Mouse (Mus musculus) midbrain, embryonic 13.5 days (tissue): ENCODE measurements around the gene Nmur1. TPM values are rescaled to one million over a fixed set of nuclear protein-coding genes. Genes with fewer than 3 reads are reported as not detected.
"Not testable (repeated sequence)": the region's sequence is repeated elsewhere in the genome, so short reads cannot be mapped to it uniquely, and the experiment has no call there.

Experiments used
- ATAC-seq: fragments of 200-750 bp; cut with Nextera tagmentation; 2 replicates; pipeline ENCODE4 v1.8.0; 2017; ENCODE audit warnings: mild to moderate bottlenecking, moderate TSS enrichment, moderate library complexity
- H3K27ac ChIP-seq: fragments of 300-500 bp; sonication (generic); 2 replicates; pipeline ENCODE4 v1.5.1; 2015; ENCODE audit warnings: inconsistent platforms, mild to moderate bottlenecking, moderate library complexity
- H3K27me3 ChIP-seq: fragments of 300-500 bp; sonication (generic); 2 replicates; pipeline ENCODE4 v1.6.1; 2015; ENCODE audit warnings: mild to moderate bottlenecking, inconsistent platforms
- H3K36me3 ChIP-seq: fragments of 300-500 bp; sonication (generic); 2 replicates; pipeline ENCODE4 v1.6.1; 2015; ENCODE audit warnings: mild to moderate bottlenecking, inconsistent platforms
- H3K4me1 ChIP-seq: fragments of 300-500 bp; sonication (generic); replicated peaks from 2 replicates; pipeline ENCODE4 v1.6.1; 2015; ENCODE audit warnings: inconsistent platforms
- H3K4me2 ChIP-seq: fragments of 300-500 bp; sonication (generic); replicated peaks from 2 replicates; pipeline ENCODE4 v1.6.1; 2015; ENCODE audit warnings: moderate library complexity, mild to moderate bottlenecking, inconsistent platforms
- H3K4me3 ChIP-seq: fragments of 300-500 bp; sonication (generic); replicated peaks from 2 replicates; pipeline ENCODE4 v1.5.1; 2015; ENCODE audit warnings: mild to moderate bottlenecking, inconsistent platforms
- H3K9ac ChIP-seq: fragments of 300-500 bp; sonication (generic); replicated peaks from 2 replicates; pipeline ENCODE4 v1.6.1; 2015; ENCODE audit warnings: mild to moderate bottlenecking, inconsistent platforms
- H3K9me3 ChIP-seq: fragments of 300-500 bp; sonication (generic); 2 replicates; pipeline ENCODE4 v1.6.1; 2016; ENCODE audit warnings: mild to moderate bottlenecking, inconsistent platforms
- WGBS: fragments of 180-500 bp; shearing (Covaris S2); methylation state at CpG from one replicate; pipeline ENCODE4 v1.1.7; 2015; 5-methylcytosine and 5-hydroxymethylcytosine counted together
- polyA plus RNA-seq: library from polyadenylated mRNA; unstranded; fragments of >200 nt; fragmentation: Nextera tagmentation; extraction: Ambion mirVana; gene quantifications from 2 replicates; pipeline ENCODE4 v1.2.1, GENCODE M21; 2015

Nmur1 gene
- polyA plus RNA-seq, 1 experiment from 2014 or later = not detected

- Histone ChIP-seq H3K36me3 (peaks cover 82% of the 10 kb centered on the region), H3K4me2 (no peak overlapping the region), H3K9me3 (no peaks in the 10 kb centered on the region), H3K27me3 (no peaks in the 10 kb centered on the region), H3K27ac (no peak overlapping the region), H3K4me3 (no peak overlapping the region), H3K4me1 (no peaks in the 10 kb centered on the region), H3K9ac (no peak overlapping the region)
- 93% methylated on average over 3 of the region's 3 CpGs for WGBS
- ATAC-seq = no peak
Measured at GRCm38 (mm10) chr1:86349201-86349600, 76.8 kb downstream of the Nmur1 start.

- Histone ChIP-seq H3K4me2 (no peak overlapping the region), H3K9me3 (no peaks in the 10 kb centered on the region), H3K36me3 (peaks cover 78% of the 10 kb centered on the region), H3K4me1 (no peaks in the 10 kb centered on the region), H3K27me3 (no peaks in the 10 kb centered on the region), H3K9ac (no peak overlapping the region), H3K4me3 (no peak overlapping the region), H3K27ac (no peak overlapping the region)
- WGBS = 76% methylated on average over 4 of the region's 4 CpGs
- no peak for ATAC-seq
Measured at GRCm38 (mm10) chr1:86348801-86349200, 77.2 kb downstream of the Nmur1 start.

- Histone ChIP-seq H3K9me3 (no peaks in the 10 kb centered on the region), H3K4me3 (no peak overlapping the region), H3K9ac (no peak overlapping the region), H3K4me2 (no peak overlapping the region), H3K4me1 (no peaks in the 10 kb centered on the region), H3K27ac (no peak overlapping the region), H3K36me3 (peaks cover 71% of the 10 kb centered on the region), H3K27me3 (no peaks in the 10 kb centered on the region)
- no peak for ATAC-seq
- 64% methylated on average over 1 of the region's 1 CpGs for WGBS
Measured at GRCm38 (mm10) chr1:86348083-86348482, 77.9 kb downstream of the Nmur1 start.

- 55% methylated on average over 1 of the region's 1 CpGs for WGBS
- peaks cover 69% of the 10 kb centered on the region for H3K36me3 ChIP-seq
- ATAC-seq = no peak
Measured at GRCm38 (mm10) chr1:86347716-86348045, 78.3 kb downstream of the Nmur1 start.

GRCm38 (mm10) chr1:86346851-86347715 lies 78.9 kb downstream of the Nmur1 start:
- 80% methylated on average over 3 of the region's 3 CpGs for WGBS
- no peaks in the 10 kb centered on the region for H3K9me3 ChIP-seq
- no peak overlapping the region for H3K4me3 ChIP-seq
- no peak overlapping the region for H3K27ac ChIP-seq
- ATAC-seq = no peak
- H3K36me3 ChIP-seq = peaks cover 63% of the 10 kb centered on the region
- H3K9ac ChIP-seq = no peak overlapping the region
- H3K4me1 ChIP-seq = no peaks in the 10 kb centered on the region
- H3K27me3 ChIP-seq = no peaks in the 10 kb centered on the region
- H3K4me2 ChIP-seq = no peak overlapping the region

More at GRCm38 (mm10) chr1:86347716-86348045, 78.3 kb downstream of the Nmur1 start:
- no peaks in the 10 kb centered on the region for H3K9me3 ChIP-seq
- H3K9ac ChIP-seq = no peak overlapping the region
- H3K27me3 ChIP-seq = no peaks in the 10 kb centered on the region
- H3K4me2 ChIP-seq = no peak overlapping the region
- H3K4me3 ChIP-seq = no peak overlapping the region
- no peak overlapping the region for H3K27ac ChIP-seq
- H3K4me1 ChIP-seq = no peaks in the 10 kb centered on the region

GRCm38 (mm10) chr1:86345956-86346355 lies 80.1 kb downstream of the Nmur1 start:
- 97% methylated on average over 4 of the region's 4 CpGs for WGBS
- H3K4me3 ChIP-seq = no peak overlapping the region
- H3K27me3 ChIP-seq = no peaks in the 10 kb centered on the region
- H3K9ac ChIP-seq = no peak overlapping the region
- ATAC-seq = no peak
- no peak overlapping the region for H3K4me2 ChIP-seq
- peaks cover 52% of the 10 kb centered on the region for H3K36me3 ChIP-seq
- no peaks in the 10 kb centered on the region for H3K9me3 ChIP-seq
- H3K4me1 ChIP-seq = no peaks in the 10 kb centered on the region
- no peak overlapping the region for H3K27ac ChIP-seq

GRCm38 (mm10) chr1:86345069-86345468 lies 81.0 kb downstream of the Nmur1 start:
- H3K4me2 ChIP-seq = no peak overlapping the region
- no peak overlapping the region for H3K27ac ChIP-seq
- no peak overlapping the region for H3K9ac ChIP-seq
- H3K27me3 ChIP-seq = no peaks in the 10 kb centered on the region
- H3K4me3 ChIP-seq = no peak overlapping the region
- peaks cover 43% of the 10 kb centered on the region for H3K36me3 ChIP-seq
- no peaks in the 10 kb centered on the region for H3K4me1 ChIP-seq
- no peaks in the 10 kb centered on the region for H3K9me3 ChIP-seq
- WGBS = 94% methylated on average over 4 of the region's 4 CpGs
- ATAC-seq = no peak

GRCm38 (mm10) chr1:86343969-86344861 lies 81.8 kb downstream of the Nmur1 start:
- 82% methylated on average over 4 of the region's 4 CpGs for WGBS
- Histone ChIP-seq H3K4me1 (no peaks in the 10 kb centered on the region), H3K4me2 (no peak overlapping the region), H3K27ac (no peak overlapping the region), H3K9me3 (no peaks in the 10 kb centered on the region), H3K27me3 (no peaks in the 10 kb centered on the region), H3K36me3 (peaks cover 34% of the 10 kb centered on the region), H3K9ac (no peak overlapping the region), H3K4me3 (no peak overlapping the region)
- no peak for ATAC-seq

GRCm38 (mm10) chr1:86343087-86343645 lies 82.9 kb downstream of the Nmur1 start:
- no peak overlapping the region for H3K4me2 ChIP-seq
- no peak for ATAC-seq
- H3K4me1 ChIP-seq = no peaks in the 10 kb centered on the region
- no peak overlapping the region for H3K27ac ChIP-seq
- H3K9me3 ChIP-seq = no peaks in the 10 kb centered on the region
- WGBS = 100% methylated on average over 1 of the region's 1 CpGs
- peaks cover 24% of the 10 kb centered on the region for H3K36me3 ChIP-seq
- no peak overlapping the region for H3K4me3 ChIP-seq
- H3K27me3 ChIP-seq = no peaks in the 10 kb centered on the region
- no peak overlapping the region for H3K9ac ChIP-seq

GRCm38 (mm10) chr1:86342371-86342770 lies 83.7 kb downstream of the Nmur1 start:
- Histone ChIP-seq H3K9ac (no peak overlapping the region), H3K27ac (no peak overlapping the region), H3K4me3 (no peak overlapping the region), H3K4me2 (no peak overlapping the region), H3K36me3 (peaks cover 17% of the 10 kb centered on the region), H3K9me3 (no peaks in the 10 kb centered on the region), H3K4me1 (no peaks in the 10 kb centered on the region), H3K27me3 (no peaks in the 10 kb centered on the region)
- ATAC-seq = no peak
- WGBS = 90% methylated on average over 2 of the region's 2 CpGs

- H3K4me3 ChIP-seq, H3K36me3 ChIP-seq, ATAC-seq, H3K9ac ChIP-seq, H3K27ac ChIP-seq, H3K4me1 ChIP-seq, H3K9me3 ChIP-seq, H3K4me2 ChIP-seq, H3K27me3 ChIP-seq: not testable (repeated sequence)
- WGBS = 96% methylated on average over 2 of the region's 2 CpGs
Measured at GRCm38 (mm10) chr1:86341096-86341495, 84.9 kb downstream of the Nmur1 start.
